Mouse (Mus musculus) c-Kit-positive CD71-positive TER-119-positive erythroid progenitor cells, embryonic 14.5 days (primary cell): ENCODE measurements around the gene Zbtb5.
"Not testable (repeated sequence)": the region's sequence is repeated elsewhere in the genome, so short reads cannot be mapped to it uniquely, and the experiment has no call there.

Experiments used
- DNase-seq: peaks from one replicate; pipeline ENCODE4 v3.0.0-alpha.2; 2013; ENCODE audit warnings: low spot score

Gene Zbtb5

GRCm38 (mm10) chr4:45012105-45012975 lies at the start of gene Zbtb5:
Gene Zbtb5, minus strand, starts transcription at chr4:45012412.
- peak; percentile 100 for DNase-seq

DNA sequence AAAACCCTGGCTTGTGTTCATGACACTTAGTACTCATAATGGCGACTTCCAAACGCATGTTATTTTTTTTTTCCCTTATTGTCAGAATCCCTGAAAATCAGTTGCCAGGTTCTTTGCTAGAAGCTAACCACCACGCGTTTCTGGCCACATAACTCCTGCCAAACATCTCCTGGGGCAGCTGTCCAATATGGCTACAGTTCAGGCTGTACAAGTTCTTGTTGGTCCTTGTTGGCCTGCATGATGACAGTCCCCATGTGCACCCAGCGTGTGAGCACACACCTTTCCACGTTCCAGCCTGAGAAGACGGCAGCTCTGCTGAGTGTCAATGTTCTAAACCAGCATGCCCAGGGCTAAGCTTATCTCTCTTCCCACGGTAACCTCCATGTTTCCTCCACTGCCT lies 43.2 kb upstream of the Zbtb5 start:
- no peak for DNase-seq

DNA sequence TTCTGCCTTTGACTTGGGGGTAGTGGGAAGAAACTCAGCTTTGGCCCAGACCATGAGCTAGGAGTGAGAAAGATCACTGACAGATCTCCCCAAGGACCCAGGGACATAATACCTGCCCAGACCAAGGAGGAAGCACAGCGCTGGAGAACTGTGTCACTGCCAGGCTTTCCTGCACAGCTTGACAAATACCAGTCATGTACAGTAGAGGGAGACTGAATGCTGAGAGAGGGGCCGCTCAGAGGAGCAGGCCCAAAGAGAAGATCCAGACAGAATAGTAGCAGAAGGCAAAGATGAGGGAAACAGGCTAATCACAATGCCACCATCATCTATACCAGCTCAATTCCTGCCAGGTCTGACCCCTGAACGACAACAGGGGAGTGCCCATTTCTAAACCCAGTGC lies 42.6 kb upstream of the Zbtb5 start:
- no peak for DNase-seq

- DNase-seq, result no peak
Measured at GRCm38 (mm10) chr4:45047956-45048355, 35.7 kb upstream of the Zbtb5 start.

DNA sequence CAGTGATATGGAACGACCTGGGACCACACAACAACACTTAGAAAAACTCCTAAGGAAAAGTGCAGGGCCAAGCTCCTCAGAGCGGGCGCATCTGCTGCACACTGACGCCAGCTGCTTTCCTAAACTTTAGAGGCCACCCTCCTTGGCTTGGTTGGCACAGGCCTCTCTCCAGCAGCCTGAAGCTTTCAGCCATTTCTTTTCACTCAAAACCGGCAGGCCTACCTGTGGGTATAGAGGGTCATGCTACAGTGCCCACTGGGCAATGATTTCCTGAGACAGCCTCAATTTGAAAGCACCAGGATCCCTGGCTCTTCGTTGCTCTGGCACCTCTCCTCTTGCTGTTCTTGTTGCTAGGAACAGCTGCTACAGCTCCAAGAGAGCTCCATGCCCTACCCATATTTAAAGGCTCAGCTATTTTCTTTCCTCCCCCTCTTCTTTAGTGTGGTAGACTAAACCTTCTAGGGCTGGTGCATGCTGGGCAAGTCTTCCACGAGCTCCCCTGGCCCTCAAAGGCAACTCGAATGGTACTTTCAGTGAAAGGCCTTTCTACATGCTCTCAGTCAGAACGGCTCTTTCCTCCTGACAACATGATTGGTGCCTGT lies 35.2 kb upstream of the Zbtb5 start:
- DNase-seq, result no peak

GRCm38 (mm10) chr4:45046679-45047078 lies 34.5 kb upstream of the Zbtb5 start:
- DNase-seq, result no peak

DNA sequence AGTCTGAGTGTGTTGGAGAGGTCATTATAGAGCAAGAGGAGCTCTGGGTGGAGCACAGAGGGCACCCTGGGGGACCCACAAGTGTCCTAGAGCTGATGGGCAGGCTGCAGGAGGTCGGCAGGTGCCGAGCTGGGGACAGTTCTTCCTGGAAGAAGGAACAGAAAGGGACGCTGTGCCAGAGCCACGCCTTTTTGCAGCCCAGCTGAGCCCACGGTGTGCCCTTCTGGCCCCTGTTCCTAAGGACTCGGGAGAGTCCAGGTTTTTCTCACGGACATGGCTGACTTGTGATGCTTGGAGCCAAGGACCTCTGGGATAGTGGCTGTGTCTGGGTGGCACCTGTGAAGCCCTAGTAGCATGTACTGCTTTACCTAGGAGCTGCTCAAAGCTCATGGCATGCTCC lies 28.6 kb upstream of the Zbtb5 start:
- no peak for DNase-seq

- not testable (repeated sequence) for DNase-seq
Measured at GRCm38 (mm10) chr4:45039546-45039945, 27.3 kb upstream of the Zbtb5 start.

DNA sequence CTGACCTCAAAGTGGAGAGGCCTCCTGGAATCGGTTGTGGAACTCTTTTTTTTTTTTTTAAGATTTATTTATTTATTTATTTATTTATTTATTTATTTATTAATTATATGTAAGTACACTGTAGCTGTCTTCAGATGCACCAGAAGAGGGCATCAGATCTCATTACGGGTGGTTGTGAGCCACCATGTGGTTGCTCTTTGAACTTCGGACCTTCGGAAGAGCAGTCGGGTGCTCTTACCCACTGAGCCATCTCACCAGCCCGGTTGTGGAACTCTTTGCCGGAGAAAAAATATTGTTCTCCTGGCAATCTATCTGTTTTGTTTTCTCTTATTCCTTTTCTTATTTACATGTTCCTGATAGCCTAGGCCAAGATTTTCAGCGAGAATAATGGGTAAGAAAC lies 26.7 kb upstream of the Zbtb5 start:
- not testable (repeated sequence) for DNase-seq

DNA sequence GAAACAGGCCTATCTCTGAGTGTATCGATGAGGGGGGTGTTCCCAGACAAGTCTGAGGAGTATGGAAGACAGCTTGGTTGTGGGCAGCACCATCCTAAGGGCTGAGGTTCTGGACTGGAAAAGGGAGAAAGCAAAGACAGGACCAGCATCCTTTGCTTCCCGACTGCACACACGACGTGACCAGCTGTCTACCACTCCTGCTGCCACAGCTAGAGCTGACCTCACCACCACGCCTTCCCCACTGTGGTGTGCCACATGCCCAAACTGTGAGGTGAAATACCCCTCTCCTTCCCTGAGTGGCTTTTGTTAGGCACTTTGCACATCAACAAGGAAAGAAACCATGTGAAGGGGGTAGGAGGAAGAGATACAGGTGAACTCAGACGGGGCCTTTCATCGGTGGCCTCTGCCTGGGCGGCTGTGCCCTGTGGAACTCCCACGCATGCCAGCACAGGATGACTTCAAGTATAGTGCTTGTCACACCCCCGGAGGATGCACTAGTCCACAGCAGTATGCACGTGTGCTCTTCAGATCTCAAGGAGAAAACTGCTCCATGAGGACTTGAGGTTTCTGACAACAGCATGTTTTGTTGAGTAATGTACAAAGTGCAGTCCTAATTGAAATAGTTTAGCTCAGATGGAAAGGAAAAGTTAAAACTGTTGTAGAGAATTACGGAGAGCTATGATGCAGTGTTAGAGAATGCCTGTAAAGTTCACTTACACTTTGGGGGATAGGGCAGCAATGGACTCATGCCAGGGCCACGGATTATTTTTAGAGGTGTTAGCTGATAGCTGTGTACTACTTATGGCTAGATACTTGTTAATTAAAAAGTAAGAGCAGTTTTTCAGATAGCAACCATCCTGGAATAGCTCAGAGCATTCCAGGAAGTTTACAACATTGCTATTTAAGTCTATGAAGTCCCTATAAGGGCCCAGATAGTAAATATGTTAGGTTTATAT lies 25.5 kb upstream of the Zbtb5 start:
- DNase-seq, result no peak

DNA sequence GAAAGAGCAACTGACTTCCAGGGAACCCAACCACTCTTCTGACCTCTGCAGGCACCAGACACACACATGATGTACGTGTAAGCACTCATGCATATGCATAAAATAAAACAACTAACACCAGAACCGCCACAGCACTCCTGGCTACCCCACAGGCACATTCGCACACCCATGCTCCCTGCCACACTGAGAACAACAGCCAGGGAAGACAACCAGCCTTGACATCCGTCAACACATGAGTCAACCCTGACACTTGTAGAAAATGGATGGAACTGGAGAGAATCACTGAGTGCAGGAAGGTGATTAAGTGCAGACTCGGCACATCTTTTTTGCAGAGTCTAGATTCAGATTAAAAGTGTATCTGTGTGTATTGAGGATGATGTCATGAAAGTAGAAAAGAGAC lies 24.4 kb upstream of the Zbtb5 start:
- no peak for DNase-seq

GRCm38 (mm10) chr4:45036048-45036447 lies 23.8 kb upstream of the Zbtb5 start:
- no peak for DNase-seq

DNA sequence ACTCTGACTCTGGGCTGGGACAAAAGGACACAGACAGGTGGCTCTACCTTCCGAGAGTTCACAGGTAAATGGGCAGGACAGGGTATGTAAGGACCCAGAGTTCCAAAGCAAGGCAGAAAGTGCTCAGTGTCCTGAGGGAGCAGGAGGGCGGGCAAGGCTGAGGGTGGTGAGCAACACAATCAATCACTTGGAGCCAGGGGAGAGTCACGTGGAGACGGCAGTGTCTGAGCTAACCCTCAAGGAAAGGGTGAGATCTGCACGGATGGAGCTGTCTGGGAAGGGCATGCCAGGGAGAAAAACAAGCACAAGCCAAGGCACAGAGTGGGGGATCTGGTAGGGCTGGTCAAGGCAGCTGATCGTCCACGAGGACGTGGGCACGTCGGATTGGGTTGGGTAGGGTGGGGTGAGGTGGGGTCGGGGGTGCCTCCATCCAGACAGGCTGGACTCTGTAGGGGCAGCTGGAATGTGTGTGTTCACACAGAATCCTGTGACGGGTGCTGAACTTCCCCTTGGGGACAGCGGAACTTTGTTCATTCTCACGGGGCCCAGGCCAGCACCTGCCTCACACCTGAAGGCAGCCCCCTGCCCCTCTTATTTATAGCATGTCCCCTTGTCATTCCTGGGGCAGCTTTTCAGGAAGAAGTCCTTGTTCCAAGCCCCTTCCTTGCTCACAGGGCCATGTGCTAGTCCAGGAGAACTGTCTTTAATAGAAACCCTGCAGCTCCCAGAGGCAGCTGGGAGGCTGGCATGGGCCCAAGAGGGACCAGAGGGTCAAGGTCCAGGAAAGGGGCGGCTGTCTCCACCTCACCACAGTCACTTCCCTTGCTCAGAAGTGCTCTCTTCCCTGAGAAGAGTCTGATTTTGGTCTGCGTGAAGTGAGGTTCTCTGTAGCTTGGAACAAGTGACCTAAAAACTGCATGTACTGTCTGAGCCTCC lies 22.7 kb upstream of the Zbtb5 start:
- DNase-seq, result no peak

DNA sequence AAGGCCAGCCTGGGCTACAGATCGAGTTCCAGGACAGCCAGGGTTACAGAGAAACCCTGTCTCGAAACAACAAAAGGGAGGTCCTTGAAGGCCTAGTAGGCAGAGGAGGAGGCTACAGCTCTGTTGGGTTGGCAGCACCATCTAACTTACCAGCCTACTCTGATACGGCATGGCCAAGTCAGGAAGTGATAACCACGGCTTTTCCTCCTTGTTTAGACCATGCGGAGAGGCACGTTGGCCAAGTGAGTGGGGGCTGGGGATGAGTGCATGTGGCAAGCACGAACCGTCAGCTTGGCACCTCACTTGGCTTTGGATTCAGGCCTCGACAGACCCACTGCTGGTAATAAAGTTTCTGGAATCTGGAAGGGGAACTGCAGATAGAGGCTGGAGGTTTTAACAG lies 20.4 kb upstream of the Zbtb5 start:
- no peak for DNase-seq

DNA sequence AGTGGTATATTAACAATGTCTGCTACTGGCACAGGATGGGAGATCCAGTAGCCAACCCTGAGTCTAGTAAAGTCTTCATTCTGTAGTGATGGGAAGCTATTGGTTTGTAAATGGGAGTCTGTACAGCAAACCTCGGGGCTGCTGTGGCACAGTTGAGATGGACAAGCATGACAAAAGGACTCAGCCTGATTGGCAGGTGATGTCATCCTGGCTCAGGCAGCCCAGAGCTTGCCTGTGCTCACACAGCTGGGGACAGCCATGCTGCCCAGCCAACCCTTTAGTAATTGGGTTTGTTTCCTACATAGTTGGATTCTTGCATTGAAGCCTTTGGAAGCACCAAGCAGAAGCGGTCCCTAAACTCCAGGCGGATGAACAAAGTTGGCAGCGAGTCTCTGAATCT lies 14.2 kb upstream of the Zbtb5 start:
- DNase-seq, result no peak

DNA sequence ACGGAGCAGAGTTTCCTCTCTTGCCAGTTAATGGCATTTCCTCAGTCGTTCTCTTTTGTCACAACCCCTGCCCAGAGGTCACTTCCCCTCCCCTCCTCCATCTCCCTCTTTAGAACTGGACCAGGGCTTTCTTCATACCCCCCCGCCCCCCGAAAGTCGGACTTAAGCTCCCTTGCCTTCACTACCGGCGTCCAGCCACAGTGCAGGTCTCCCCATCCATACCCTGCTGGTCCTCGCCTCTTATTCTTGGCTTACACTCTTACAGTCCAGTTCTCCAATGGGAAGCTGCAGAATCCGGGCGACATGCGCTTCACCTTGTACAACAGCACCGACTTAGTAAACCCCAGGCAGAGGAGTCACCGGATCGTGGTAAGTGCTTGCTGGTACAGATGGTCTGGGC lies 6.8 kb upstream of the Zbtb5 start:
- no peak for DNase-seq

- peak; percentile 96 for DNase-seq
Measured at GRCm38 (mm10) chr4:45018452-45018980, 6.3 kb upstream of the Zbtb5 start, which contains the start of gene Polr1e. Gene Polr1e, plus strand, starts transcription at chr4:45018583.

DNA sequence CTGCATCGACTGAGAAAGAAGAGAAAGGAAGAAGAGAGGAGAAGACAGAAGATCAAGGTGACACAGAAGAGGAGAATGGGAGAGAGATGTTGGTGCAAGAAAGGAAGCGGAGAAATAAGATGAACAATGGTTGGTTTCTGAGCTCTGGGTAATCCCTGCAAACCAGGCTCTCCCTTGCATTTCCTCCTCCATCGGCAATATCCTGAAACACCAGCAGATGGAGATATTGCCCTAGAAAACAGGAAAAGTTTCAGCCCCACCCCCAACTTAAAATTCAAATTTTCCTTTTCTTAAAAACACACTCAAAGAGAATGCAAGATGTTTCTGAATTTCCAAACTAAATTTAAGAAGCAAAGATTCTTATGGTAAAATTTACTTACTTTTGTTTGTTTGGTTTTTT lies 3.4 kb upstream of the Zbtb5 start:
- peak; percentile 66 for DNase-seq

DNA sequence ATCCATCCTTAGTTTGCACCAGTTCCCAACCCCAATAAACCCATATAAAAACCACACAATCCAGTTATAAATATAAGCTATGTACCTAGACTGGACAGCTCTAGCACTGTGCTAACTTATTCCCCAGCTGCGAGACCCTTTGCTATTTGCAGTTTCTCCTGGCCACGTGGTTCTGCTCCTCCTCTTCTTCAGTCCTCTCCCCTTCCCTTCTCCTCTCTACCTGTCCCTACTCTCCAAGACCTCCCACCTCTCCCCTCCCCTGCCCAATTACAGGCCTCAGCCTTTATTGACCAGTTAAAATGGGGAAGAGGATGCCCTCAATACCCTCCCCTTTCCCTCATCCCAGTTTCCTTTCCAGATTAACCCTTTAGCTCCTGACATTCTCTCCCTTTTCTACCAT lies 1.3 kb upstream of the Zbtb5 start:
- no peak for DNase-seq

GRCm38 (mm10) chr4:45013031-45013431 lies 819 bp upstream of the Zbtb5 start:
- DNase-seq, result no peak

- DNase-seq, result peak; percentile 70
Measured at GRCm38 (mm10) chr4:45011581-45012104, 569 bp downstream of the Zbtb5 start.
